Mouse (Mus musculus) heart, postnatal 10 days (tissue): Measurements from ENCODE around the gene Alg1. TPM values are rescaled to one million over a fixed set of nuclear protein-coding genes. Genes with fewer than 3 reads are reported as not detected.
"Not testable (repeated sequence)": the region's sequence is repeated elsewhere in the genome, so short reads cannot be mapped to it uniquely, and the experiment has no call there.

ENCODE experiments used
- DNase-seq, 2 experiments: peaks; one replicate each; pipeline ENCODE4 v3.0.0; 2021
- intact Hi-C: fragments of 180-260 bp; cut with DNase I; formaldehyde crosslinking; loops from one replicate; pipeline ENCODE4 v1.15.1; 2025
- total RNA-seq, 2 experiments: library from RNA; stranded (reverse); gene quantifications; 2 replicates each; pipeline ENCODE4 v1.2.3; 2021

The Alg1 gene
- total RNA-seq, 2 experiments from 2014 or later: 16.3 to 17.8 TPM

DNA sequence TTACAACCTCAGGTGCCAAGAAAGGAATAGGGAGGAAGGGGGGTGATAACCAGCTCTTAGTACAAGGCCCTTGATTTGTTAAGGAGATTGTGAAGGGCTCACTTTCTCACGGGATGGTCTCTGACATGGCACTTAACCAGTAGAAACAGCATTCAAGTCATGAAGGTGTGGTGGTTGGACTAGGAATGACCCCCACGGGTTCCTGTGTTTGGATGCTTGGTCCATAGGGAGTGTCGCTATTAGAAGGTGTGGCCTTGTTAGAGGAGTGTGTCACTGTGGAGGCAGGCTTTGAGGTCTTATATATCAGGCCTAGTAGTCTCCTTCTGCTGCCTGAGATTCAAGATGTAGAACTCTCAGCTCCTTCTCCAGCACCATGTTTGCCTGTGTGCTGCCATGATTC lies 5.3 kb upstream of the Alg1 start:
- DNase-seq, intact Hi-C loops: not testable (repeated sequence)

DNA sequence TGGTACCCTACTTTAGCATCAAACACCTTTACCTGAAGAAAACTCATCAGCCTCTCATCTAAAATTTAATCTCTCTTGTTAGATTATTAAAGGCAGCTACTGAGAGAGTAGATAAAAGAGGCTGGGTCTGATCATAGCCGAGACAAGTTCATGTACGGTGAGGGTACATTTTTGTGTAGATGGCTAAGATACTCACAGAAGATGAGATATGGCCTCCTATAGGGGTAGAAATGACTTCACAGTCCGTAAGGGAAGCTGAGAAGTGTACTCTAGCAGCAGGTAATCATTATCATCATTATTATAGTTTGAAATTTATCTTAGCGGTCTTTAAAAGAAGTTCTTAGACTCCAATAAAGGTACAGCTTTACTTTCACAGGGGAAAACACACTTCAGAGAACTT lies 439 bp upstream of the Alg1 start:
- DNase-seq: no peak
- intact Hi-C loops: no loop called here

DNA sequence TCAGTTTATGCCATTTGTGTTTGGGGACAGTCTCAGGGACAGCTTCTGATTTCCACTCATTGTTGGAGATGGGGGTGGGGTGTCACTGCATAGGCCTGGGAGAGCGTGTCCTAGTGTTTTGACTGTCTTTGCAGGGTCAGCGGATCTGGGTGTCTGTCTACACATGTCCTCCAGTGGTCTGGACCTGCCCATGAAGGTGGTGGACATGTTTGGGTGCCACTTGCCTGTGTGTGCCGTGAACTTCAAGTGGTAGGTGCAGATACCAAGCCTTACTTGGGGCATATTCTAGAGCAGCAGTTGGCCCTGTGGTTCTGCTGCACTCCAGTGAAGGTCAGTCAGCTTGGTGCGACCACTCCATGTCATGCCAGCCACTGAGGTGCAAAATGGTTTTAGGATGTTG lies 8.9 kb downstream of the Alg1 start:
- no peak for DNase-seq
- intact Hi-C loops: no loop called here

DNA sequence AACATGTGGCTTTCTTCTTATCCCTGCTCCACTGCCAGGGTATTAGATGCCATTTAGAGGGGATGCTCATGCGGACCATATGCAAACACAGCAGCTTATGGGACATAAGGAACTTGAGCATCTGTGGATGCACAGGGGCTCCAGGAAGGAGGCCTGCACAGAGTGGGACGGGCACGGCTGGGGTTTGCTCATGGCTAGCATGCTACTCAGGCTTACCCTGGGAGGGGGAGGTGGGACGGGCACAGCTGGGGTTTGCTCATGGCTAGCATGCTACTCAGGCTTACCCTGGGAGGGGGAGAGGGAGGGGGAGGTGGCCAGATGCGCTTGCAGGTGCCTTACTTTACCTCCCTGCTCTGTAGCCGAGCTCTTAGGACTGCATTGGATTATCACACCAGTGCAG lies 9.5 kb downstream of the Alg1 start:
- intact Hi-C loops: no loop called here
- DNase-seq: no peak

DNA sequence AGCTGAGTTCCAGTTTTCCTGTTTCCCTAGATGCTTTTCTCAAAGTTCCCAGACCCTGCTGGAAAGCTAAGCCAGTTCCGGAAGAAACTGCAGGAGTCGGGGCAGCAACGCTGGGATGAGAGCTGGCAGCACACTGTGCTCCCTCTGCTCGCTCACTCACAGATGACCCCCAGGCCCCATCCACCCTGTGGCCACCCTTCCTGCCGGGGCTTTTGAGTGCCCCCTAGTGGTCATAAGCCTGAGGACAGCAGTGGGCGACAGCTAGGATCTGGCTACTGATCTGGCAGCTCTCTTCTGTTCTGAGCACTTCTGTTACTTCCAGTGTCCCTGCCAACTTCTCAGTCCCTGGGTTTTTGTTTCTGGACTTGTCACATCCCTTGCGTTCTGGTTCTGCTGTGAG lies 11.0 kb downstream of the Alg1 start:
- intact Hi-C loops: loop anchor here (1.0 kb wide), 1 partner anchor 42 kb away; no protein-coding TSS in a partner anchor
- DNase-seq: peak; percentile 73 to 83

DNA sequence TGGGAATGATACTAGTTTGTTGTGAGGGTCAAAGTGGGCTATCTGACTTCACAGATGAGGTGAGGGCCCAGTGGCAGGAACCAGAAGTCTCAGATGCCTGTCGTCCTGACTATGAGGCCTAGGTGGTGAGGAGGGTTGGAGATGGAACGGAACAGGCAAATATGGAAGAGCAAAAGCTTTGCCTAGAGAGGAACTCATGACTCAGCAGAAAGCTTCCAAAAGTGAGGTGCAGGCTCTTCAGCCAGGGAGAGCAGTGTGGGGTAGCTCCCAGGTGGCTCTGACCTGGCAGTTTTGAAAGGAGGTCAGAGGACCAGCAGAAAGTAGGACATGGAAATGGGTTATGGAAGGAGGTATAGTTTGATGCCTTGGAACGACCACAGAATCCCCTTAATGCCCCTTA lies 17.5 kb downstream of the Alg1 start:
- no peak for DNase-seq
- intact Hi-C loops: no loop called here

DNA sequence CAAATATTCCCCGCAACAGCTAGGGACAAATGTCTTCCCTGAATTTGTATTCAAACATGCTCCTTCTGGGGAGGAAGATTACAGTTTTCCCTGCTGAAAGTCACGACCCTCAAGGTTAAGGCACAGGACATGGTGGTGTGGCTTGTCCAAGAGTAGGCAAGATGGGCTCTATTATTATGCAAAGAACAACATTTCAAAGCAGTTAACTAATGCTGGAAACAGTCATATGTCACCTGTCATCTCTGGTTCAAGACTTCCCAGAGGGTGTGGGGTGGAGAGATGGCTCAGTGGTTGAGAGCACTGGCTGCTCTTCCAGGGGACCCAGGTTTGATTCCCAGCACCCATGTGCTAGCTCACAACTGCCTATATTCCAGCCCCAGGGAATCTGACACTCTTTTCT lies 18.8 kb downstream of the Alg1 start:
- DNase-seq: no peak
- intact Hi-C loops: no loop called here

DNA sequence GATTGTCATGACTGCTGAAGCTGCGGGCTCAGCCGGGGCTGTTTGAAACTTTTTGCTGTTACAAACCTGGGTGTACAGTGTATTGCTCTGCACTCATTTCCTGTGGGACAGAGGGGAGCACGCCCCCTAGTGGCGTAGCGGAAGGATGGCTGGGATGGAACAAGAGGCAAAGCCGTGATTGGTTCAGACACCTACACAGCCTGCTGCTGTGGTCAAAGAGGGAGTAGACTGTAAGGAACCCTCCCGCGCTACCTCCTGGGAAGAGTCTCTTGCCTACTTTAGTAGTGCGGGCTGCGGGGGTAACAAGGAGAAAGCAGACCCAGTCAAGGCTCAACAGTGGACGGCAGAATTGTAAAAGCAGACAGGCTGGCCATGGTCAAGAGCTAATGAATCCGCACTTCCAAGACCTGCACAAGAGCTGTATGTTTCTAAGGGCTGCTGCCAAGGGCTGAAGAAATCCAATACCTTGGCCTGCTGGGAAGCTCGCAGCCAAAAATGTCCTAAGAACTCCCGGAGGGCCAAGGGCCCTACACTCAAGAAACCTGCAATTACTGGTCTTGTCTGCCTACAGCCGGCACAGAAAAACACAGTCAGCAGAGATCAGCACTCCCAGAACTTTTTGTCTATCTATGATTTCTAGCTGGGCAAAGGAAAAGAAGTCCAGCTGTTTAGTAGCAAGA lies 21.1 kb downstream of the Alg1 start:
- DNase-seq: peak; percentile 87 to 90
- intact Hi-C loops: loop anchor here (2.0 kb wide), 2 partner anchors 20 to 52 kb away; no protein-coding TSS in a partner anchor

DNA sequence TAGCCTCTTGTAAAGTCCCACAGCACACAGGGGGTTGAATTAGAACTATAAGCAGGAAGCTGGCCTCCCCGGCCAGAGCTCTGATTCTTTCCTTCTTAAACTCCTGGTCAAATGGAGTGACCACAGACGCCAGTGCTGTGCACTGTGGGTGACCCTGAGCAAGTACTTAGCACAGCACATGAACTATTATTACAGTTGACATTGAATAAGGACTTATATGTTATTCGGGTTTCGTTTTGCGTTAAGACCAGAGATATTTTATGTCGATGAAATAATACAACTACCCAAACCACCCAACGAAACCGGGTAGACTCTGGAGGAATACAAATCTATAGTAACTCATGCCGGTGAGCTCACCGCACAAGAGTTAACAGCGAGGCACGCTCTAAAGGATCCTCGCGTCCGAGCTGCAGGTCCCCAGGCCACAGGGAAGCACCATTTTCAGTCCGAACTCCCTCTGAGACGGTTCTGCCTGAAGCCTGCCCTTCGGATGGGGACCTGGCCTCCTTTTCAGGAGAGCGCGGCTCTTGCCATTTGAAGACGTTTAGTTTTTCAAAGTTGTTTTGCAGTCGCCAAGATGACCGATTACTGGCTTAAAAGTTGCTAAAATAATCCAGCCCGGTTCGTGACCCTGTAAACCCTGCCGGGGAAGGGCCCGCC lies 21.8 kb downstream of the Alg1 start:
- intact Hi-C loops: loop anchor here (2.0 kb wide), 2 partner anchors 20 to 52 kb away; no protein-coding TSS in a partner anchor
- peak; percentile 23 for DNase-seq

DNA sequence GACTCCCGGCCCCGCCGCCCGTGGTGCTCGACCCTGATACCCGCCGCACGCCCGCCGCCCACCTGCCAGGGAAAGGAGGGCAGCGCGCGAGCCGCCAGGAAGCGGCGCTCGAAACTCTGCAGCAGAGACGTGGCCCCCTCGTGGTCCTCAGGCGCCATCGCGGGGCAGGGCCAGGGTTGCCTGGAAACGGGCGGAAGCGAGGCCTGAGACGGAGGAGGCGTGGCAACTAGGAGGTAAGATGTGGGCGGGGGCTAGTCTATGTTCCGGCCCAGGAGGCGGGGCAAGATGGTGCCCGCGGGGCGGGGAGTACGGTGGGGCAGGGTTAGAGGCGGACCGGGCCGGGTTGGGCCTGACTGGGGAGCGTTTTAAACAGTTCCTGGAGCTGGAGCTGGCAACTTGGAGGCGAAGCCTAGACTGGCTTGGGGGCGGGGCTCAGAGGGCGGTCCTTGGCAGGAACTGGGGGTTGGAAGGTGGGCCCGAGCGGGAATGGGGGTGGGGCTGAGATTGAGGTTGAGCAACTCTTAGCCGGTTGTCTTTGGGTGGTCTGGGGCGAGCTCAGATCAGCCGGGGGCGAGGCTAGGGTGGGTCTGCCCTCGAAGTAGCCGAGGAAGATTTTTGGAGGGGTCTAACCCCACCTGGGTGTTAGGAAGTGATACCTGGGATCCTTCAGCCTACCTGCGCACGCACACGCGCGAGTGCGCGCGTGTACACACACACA lies 22.5 kb downstream of the Alg1 start, which contains the start of gene Eef2kmt:
TSS of gene Eef2kmt (minus strand) at position 205 of the 718 bp plus-strand sequence.
- intact Hi-C loops: loop anchor here (2.0 kb wide), 2 partner anchors 21 to 53 kb away; no protein-coding TSS in a partner anchor
- DNase-seq: peak; percentile 99

DNA sequence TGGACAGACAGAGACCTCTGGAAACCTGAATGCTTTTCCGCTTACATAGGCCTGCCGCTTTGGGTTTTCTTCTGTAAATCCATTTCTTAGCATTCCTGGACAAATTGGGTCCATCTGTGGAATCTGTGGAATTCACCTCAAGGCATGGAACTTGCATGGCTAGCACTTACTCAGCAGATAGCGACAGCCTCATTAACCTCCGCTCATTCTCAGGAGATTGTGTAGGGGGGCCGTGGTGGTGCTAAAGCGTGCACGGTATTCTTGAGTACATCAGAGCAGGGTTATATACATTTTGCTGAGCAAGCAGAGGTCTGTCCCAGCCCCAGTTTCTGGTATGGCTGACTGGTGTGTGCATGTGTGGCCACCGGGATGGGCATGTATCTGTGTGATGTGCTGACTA lies 29.7 kb downstream of the Alg1 start:
- intact Hi-C loops: no loop called here
- DNase-seq: no peak

DNA sequence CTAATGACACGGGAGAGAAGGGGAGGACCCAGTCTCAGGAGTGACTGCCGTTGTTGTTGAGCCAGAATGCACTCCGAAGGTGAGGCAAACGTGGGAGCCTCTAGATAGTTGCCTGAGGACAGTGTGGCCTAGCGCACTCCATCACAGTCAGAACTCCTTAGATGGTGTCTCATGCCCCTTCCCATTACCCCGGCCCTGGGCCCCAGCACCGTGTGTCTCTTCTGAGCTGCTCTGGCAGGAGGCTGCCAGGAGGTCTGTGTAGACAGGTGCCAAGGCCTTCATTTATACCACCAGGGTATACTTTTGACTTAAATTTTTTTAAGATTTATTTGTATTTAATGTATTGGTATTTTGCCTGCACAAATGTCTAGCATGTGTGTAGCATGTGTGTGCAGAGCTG lies 30.5 kb downstream of the Alg1 start:
- intact Hi-C loops: no loop called here
- no peak for DNase-seq

DNA sequence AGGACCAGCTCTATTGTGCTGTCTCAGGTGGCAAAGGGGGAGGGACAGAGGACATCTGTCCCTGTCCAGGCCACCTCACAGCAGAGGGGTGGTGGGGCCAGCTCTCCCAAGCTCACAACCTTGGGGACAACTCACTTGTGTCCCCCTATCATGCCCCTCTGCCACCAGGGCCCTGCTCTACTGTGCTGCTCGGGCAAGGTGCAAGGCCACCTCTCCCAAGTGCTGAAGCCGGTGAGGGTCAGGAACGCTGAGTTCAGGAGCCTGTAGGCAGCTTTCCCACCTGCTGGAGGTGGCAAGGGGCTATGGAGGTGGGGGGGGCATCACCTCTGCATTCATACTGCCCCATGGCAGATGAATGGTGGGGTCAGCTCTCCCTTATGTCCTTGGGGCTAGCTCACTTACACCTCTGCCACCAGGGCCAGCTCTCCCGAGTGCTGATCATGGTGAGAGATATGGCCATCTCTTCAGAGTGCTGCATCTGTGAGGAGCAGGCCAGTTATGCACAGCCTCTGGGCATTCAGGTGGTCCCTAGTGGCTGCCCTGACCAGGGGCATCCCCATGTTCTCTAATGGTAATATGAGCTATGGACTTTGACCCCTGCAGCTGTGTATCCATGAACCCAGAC lies 38.1 kb downstream of the Alg1 start:
- no peak for DNase-seq
- intact Hi-C loops: no loop called here

DNA sequence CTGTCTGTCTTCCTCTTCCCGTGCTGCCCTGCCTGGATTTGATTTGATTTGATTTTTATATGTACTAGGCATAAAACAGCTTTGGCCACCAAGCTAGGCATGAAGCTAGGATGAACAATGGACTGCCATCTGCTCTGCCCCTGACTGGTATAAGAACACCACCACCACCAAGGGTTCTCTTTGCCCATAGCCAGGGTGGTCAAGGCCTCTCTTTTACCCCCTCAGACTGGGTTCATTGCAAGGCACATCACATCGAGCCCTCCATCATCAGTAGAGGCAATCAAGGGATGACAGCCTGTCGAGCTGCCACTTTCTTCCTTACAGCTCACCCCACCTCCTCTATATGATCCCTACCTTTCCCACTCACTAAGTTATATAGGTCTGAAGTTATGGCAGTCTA lies 39.0 kb downstream of the Alg1 start:
- intact Hi-C loops: no loop called here
- no peak for DNase-seq

DNA sequence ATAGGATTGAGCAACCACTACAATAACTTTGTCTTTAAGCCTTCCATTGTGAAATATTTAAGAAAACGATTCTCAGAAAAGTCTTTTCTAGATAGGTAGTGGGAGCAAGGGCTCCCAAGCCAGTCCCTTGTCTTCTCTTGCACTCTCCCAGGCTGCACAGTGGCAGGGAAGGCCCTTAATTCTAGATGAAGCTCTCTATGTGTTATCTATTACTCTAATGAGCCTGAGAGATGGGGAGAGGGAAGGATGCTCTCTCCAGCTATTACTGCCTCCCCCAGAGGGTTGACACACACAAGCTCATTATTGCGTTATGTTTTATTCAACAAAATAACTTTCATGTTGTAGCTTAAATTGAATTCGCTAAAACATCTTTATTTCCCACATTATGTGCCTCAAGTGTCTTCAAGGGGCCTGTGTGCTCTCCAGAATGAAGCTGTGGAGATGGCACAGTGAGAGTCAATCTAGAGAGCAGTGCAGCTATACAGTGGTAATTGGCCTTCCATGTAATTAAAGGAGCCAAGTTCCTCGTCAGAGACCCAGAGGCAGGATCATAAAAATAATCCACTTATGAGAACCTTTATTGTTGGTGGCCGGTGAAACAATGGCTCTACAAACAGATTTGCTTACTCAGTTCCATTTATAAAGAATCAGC lies 46.3 kb downstream of the Alg1 start:
- no peak for DNase-seq
- intact Hi-C loops: no loop called here

DNA sequence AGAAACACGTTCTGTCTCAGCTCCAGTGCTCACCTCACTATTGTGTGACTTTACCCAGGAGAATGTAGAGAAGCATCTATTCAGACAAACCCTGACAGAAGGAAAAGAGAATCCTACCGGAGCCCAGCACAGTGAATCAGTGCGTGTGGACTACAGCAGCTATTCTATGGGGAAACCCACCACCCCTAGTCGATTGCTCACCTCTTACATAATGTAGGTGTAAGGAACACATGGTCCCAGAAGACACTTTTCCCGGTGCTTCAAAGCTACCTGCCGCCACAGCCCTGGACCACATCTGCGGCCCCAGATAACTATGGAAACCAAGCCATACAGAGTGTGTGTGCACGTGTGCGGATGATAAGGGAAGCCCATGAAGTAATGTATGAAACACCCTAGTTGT lies 49.3 kb downstream of the Alg1 start:
- intact Hi-C loops: no loop called here
- DNase-seq: no peak

DNA sequence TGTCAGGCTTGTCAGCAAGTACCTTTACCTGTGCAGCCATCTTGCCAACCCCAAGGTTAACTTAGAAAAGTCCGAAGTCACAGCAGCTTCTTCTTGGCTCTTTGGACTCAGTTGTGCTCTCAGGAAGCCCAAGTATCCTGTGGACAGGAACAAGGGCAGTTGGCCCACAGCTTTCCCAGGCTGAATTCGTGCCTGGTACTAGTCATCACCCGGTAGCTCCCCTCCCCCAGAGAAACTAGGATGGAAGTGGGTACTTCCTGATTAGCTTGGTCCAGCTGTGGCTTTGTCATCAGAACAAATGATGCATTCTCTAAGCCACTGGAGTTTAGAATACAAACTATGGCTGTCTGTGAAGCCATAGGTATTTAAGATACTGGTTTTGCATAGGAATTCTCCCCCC lies 52.0 kb downstream of the Alg1 start:
- intact Hi-C loops: no loop called here
- no peak for DNase-seq
